Mouse (Mus musculus) MEL (cell line): Measurements from ENCODE around the gene Psd4. TPM values are rescaled to one million over a fixed set of nuclear protein-coding genes. Genes with fewer than 3 reads are reported as not detected.

Experiments used
- DNase-seq: peaks from one replicate; pipeline ENCODE4 v3.0.0; 2011; ENCODE audit warnings: low read depth, low spot score
- H3K27ac ChIP-seq: 2 replicates; pipeline ENCODE4 v1.5.1; 2012; ENCODE audit warnings: low read depth, mild to moderate bottlenecking, control low read depth, low read length, moderate library complexity; ENCODE audit not compliant: control insufficient read depth
- H3K27me3 ChIP-seq, 2 experiments: fragments of 150-350 bp in 1 of 2; sonication (generic) in 1 of 2; 2 replicates each; pipeline ENCODE4 v1.6.1; 2012; ENCODE audit warnings: low read length in 2 of 2, mild to moderate bottlenecking in 2 of 2, improper control_type of control experiment in 1 of 2, moderate library complexity in 1 of 2; ENCODE audit not compliant: insufficient read depth in 2 of 2, control insufficient read depth in 1 of 2
- H3K36me3 ChIP-seq, 2 experiments: 2 replicates each; pipeline ENCODE4 v1.6.1; 2012 to 2014; ENCODE audit warnings: low read length in 2 of 2, improper control_type of control experiment in 1 of 2, inconsistent platforms in 1 of 2, mild to moderate bottlenecking in 1 of 2; ENCODE audit not compliant: insufficient read depth in 2 of 2, control insufficient read depth in 1 of 2
- H3K4me1 ChIP-seq, 2 experiments: fragments of 150-350 bp in 1 of 2; sonication (generic) in 1 of 2; 2 replicates each; pipeline ENCODE4 v1.6.1; 2012; ENCODE audit warnings: low read length in 2 of 2, improper control_type of control experiment in 1 of 2, mild to moderate bottlenecking in 1 of 2; ENCODE audit not compliant: insufficient read depth in 2 of 2, control insufficient read depth in 1 of 2
- H3K4me3 ChIP-seq, 2 experiments: fragments of 150-350 bp in 1 of 2; sonication (generic) in 1 of 2; 2 replicates each; pipeline ENCODE4 v1.5.1; 2012; ENCODE audit warnings: low read depth in 2 of 2, low read length in 2 of 2, mild to moderate bottlenecking in 2 of 2, moderate library complexity in 2 of 2, control low read depth in 1 of 2, improper control_type of control experiment in 1 of 2; ENCODE audit not compliant: control insufficient read depth in 1 of 2, insufficient read depth in 1 of 2
- H3K79me2 ChIP-seq: 2 replicates; pipeline ENCODE4 v1.6.1; 2012; ENCODE audit warnings: mild to moderate bottlenecking, low read length, moderate library complexity; ENCODE audit not compliant: control insufficient read depth, poor library complexity, insufficient read depth
- H3K9ac ChIP-seq: 2 replicates; pipeline ENCODE4 v1.6.1; 2012; ENCODE audit warnings: low read depth, mild to moderate bottlenecking, control low read depth, low read length, moderate library complexity; ENCODE audit not compliant: control insufficient read depth, poor library complexity, severe bottlenecking
- H3K9me3 ChIP-seq: fragments of 150-350 bp; sonication (generic); replicated peaks from 2 replicates; pipeline ENCODE4 v1.6.1; 2012; ENCODE audit warnings: mild to moderate bottlenecking, low read length, improper control_type of control experiment, moderate library complexity; ENCODE audit not compliant: insufficient read depth
- CHD2 ChIP-seq: IDR thresholded peaks from 2 replicates; pipeline ENCODE4 v1.6.1; 2011; ENCODE audit warnings: low read length, improper control_type of control experiment
- CTCF ChIP-seq, 3 experiments: IDR thresholded peaks in 2 of 3; conservative IDR thresholded peaks in 1 of 3; 2 replicates each; pipeline ENCODE4 v1.5.1; 2011 to 2012; ENCODE audit warnings: low read length in 3 of 3, low read depth in 2 of 3, mild to moderate bottlenecking in 2 of 3, improper control_type of control experiment in 1 of 3, inconsistent platforms in 1 of 3, mixed read lengths in 1 of 3, moderate library complexity in 1 of 3; ENCODE audit not compliant: control insufficient read depth in 1 of 3, insufficient read depth in 1 of 3, poor library complexity in 1 of 3, severe bottlenecking in 1 of 3
- E2F4 ChIP-seq: IDR thresholded peaks from 2 replicates; pipeline ENCODE4 v1.6.1; 2011; ENCODE audit warnings: low read depth, low read length, improper control_type of control experiment, borderline replicate concordance
- ELF1 ChIP-seq: IDR thresholded peaks from 2 replicates; pipeline ENCODE4 v1.6.1; 2014; ENCODE audit warnings: low read depth, mild to moderate bottlenecking, inconsistent platforms, low read length, improper control_type of control experiment, moderate library complexity
- GABPA ChIP-seq: IDR thresholded peaks from 2 replicates; pipeline ENCODE4 v1.6.1; 2012; ENCODE audit warnings: low read depth, mild to moderate bottlenecking, inconsistent platforms, low read length, improper control_type of control experiment, moderate library complexity
- JUND ChIP-seq: IDR thresholded peaks from 2 replicates; pipeline ENCODE4 v1.6.1; 2011; ENCODE audit warnings: low read depth, mild to moderate bottlenecking, improper control_type of control experiment, low read length
- KAT2A ChIP-seq: conservative IDR thresholded peaks from 2 replicates; pipeline ENCODE4 v1.6.1; 2012; ENCODE audit warnings: low read depth, low read length, improper control_type of control experiment, inconsistent platforms
- MEF2A ChIP-seq: IDR thresholded peaks from 2 replicates; pipeline ENCODE4 v1.6.1; 2014; ENCODE audit warnings: low read depth, mild to moderate bottlenecking, inconsistent platforms, low read length, improper control_type of control experiment; ENCODE audit not compliant: poor library complexity, insufficient replicate concordance, severe bottlenecking; ENCODE audit errors: extremely low read depth
- MYB ChIP-seq: IDR thresholded peaks from 2 replicates; pipeline ENCODE4 v1.6.1; 2011; ENCODE audit warnings: mild to moderate bottlenecking, low read depth, low read length, improper control_type of control experiment
- MYC ChIP-seq: IDR thresholded peaks from 2 replicates; pipeline ENCODE4 v1.6.1; 2011; ENCODE audit warnings: low read depth, mild to moderate bottlenecking, low read length, improper control_type of control experiment, moderate library complexity
- NELFE ChIP-seq: IDR thresholded peaks from 2 replicates; pipeline ENCODE4 v1.6.1; 2011; ENCODE audit warnings: low read depth, low read length, improper control_type of control experiment
- POLR2A ChIP-seq, 2 experiments: IDR thresholded peaks; 2 replicates each; pipeline ENCODE4 v1.6.1; 2011 to 2012; ENCODE audit warnings: low read length in 2 of 2, mild to moderate bottlenecking in 2 of 2, control low read depth in 1 of 2, improper control_type of control experiment in 1 of 2, low read depth in 1 of 2, moderate library complexity in 1 of 2; ENCODE audit not compliant: control insufficient read depth in 1 of 2, insufficient read depth in 1 of 2, poor library complexity in 1 of 2
- POLR2AphosphoS2 ChIP-seq: IDR thresholded peaks from 2 replicates; pipeline ENCODE4 v1.6.1; 2011; ENCODE audit warnings: low read length, improper control_type of control experiment
- POLR2AphosphoS5 ChIP-seq: IDR thresholded peaks from 2 replicates; pipeline ENCODE4 v1.6.1; 2012; ENCODE audit warnings: low read depth, borderline replicate concordance, mild to moderate bottlenecking, inconsistent platforms, low read length, moderate library complexity, mixed read lengths
- RCOR1 ChIP-seq: IDR thresholded peaks from 2 replicates; pipeline ENCODE4 v1.6.1; 2012; ENCODE audit warnings: low read depth, mild to moderate bottlenecking, inconsistent platforms, low read length, improper control_type of control experiment
- SIN3A ChIP-seq: IDR thresholded peaks from 2 replicates; pipeline ENCODE4 v1.6.1; 2012; ENCODE audit warnings: low read length, improper control_type of control experiment, inconsistent platforms
- SMC3 ChIP-seq: IDR thresholded peaks from 2 replicates; pipeline ENCODE4 v1.6.1; 2011; ENCODE audit warnings: low read depth, low read length, improper control_type of control experiment
- UBTF ChIP-seq: IDR thresholded peaks from 2 replicates; pipeline ENCODE4 v1.6.1; 2012; ENCODE audit warnings: low read depth, mild to moderate bottlenecking, inconsistent platforms, low read length, improper control_type of control experiment, moderate library complexity, borderline replicate concordance; ENCODE audit not compliant: insufficient read depth
- USF1 ChIP-seq: IDR thresholded peaks from 2 replicates; pipeline ENCODE4 v1.6.1; 2014; ENCODE audit warnings: low read depth, mild to moderate bottlenecking, inconsistent platforms, low read length, improper control_type of control experiment, moderate library complexity
- ZC3H11A ChIP-seq: IDR thresholded peaks from 2 replicates; pipeline ENCODE4 v1.6.1; 2012; ENCODE audit warnings: low read depth, mild to moderate bottlenecking, inconsistent platforms, low read length, improper control_type of control experiment
- ZKSCAN1 ChIP-seq: IDR thresholded peaks from 2 replicates; pipeline ENCODE4 v1.6.1; 2012; ENCODE audit warnings: low read depth, mild to moderate bottlenecking, inconsistent platforms, low read length, improper control_type of control experiment, moderate library complexity
- ZMIZ1 ChIP-seq: IDR thresholded peaks from 2 replicates; pipeline ENCODE4 v1.6.1; 2012; ENCODE audit warnings: low read depth, mild to moderate bottlenecking, inconsistent platforms, low read length, improper control_type of control experiment, moderate library complexity
- polyA plus RNA-seq, 2 experiments: library from polyadenylated mRNA; stranded (reverse) in 1 of 2; unstranded in 1 of 2; fragments of >175 nt in 1 of 2; fragments of >200 nt in 1 of 2; gene quantifications; 2 replicates each; pipeline versions ENCODE4 v1.2.1 to v1.2.4; 2012; ENCODE audit warnings: low replicate concordance in 2 of 2, low read depth in 1 of 2; ENCODE audit not compliant: insufficient read length in 2 of 2, insufficient read depth in 1 of 2, missing spikeins in 1 of 2
- total RNA-seq: library from RNA; depleted of rRNA; stranded (reverse); fragments of 300-350 nt; gene quantifications from 2 replicates; pipeline ENCODE4 v1.2.3, GENCODE M21; 2012

Gene Psd4
- total and polyA plus RNA-seq, 3 experiments: 0.11 TPM; not detected in 2

GRCm38 (mm10) chr2:24417106-24417505 lies 49.7 kb downstream of the Psd4 start:
- no peak overlapping the region for H3K4me3 ChIP-seq
- TF ChIP-seq ZMIZ1 (no peak), POLR2AphosphoS5 (no peak), RCOR1 (no peak), POLR2A (IDR thresholded peaks at IDR 0.05; ENCODE audit: control insufficient read depth in 1 of 2, insufficient read depth in 1 of 2, low read depth in 1 of 2, low read length in 2 of 2, poor library complexity in 1 of 2) (no peak), USF1 (no peak), GABPA (no peak), JUND (no peak), SIN3A (no peak), ZC3H11A (no peak), CTCF (IDR thresholded peaks at IDR 0.05 in 2 of 3, conservative IDR thresholded peaks at IDR 0.05 in 1 of 3; ENCODE audit: control insufficient read depth in 1 of 3, insufficient read depth in 1 of 3, low read depth in 2 of 3, low read length in 3 of 3, poor library complexity in 1 of 3, severe bottlenecking in 1 of 3) (no peak), CHD2 (no peak), ELF1 (no peak), NELFE (no peak), MEF2A (no peak), UBTF (no peak), SMC3 (no peak)
- no peak for DNase-seq

GRCm38 (mm10) chr2:24417564-24417963 lies 50.2 kb downstream of the Psd4 start:
- no peaks in the 10 kb centered on the region for H3K9me3 ChIP-seq
- TF ChIP-seq E2F4 (no peak), ELF1 (no peak), ZKSCAN1 (no peak), USF1 (no peak), KAT2A (no peak), MYC (no peak), POLR2AphosphoS2 (no peak), POLR2AphosphoS5 (no peak), CHD2 (no peak), UBTF (no peak), MYB (no peak)
- TF ChIP-seq, all 39 proteins: peak for 0
- no peak overlapping the region for H3K4me3 ChIP-seq
- H3K79me2 ChIP-seq: no peaks in the 10 kb centered on the region
- DNase-seq: no peak
- no peaks in the 10 kb centered on the region for H3K36me3 ChIP-seq
- H3K27me3 ChIP-seq: no peaks in the 10 kb centered on the region
- no peak overlapping the region for H3K9ac ChIP-seq
- no peaks in the 10 kb centered on the region for H3K4me1 ChIP-seq
- H3K27ac ChIP-seq: no peak overlapping the region

More at GRCm38 (mm10) chr2:24417106-24417505, 49.7 kb downstream of the Psd4 start:
- Histone ChIP-seq H3K4me1 (no peaks in the 10 kb centered on the region), H3K9me3 (no peaks in the 10 kb centered on the region), H3K27me3 (no peaks in the 10 kb centered on the region), H3K79me2 (no peaks in the 10 kb centered on the region), H3K9ac (no peak overlapping the region), H3K36me3 (no peaks in the 10 kb centered on the region), H3K27ac (no peak overlapping the region)
